Mouse (Mus musculus) MEL (cell line): ENCODE results near the gene Pbx3. TPM values are rescaled to one million over a fixed set of nuclear protein-coding genes. Genes with fewer than 3 reads are reported as not detected.

ENCODE experiments used
- DNase-seq: peaks from one replicate; pipeline ENCODE4 v3.0.0; 2011; ENCODE audit warnings: low read depth, low spot score
- H3K27ac ChIP-seq: 2 replicates; pipeline ENCODE4 v1.5.1; 2012; ENCODE audit warnings: low read depth, mild to moderate bottlenecking, control low read depth, low read length, moderate library complexity; ENCODE audit not compliant: control insufficient read depth
- H3K27me3 ChIP-seq, 2 experiments: fragments of 150-350 bp in 1 of 2; sonication (generic) in 1 of 2; 2 replicates each; pipeline ENCODE4 v1.6.1; 2012; ENCODE audit warnings: low read length in 2 of 2, mild to moderate bottlenecking in 2 of 2, improper control_type of control experiment in 1 of 2, moderate library complexity in 1 of 2; ENCODE audit not compliant: insufficient read depth in 2 of 2, control insufficient read depth in 1 of 2
- H3K36me3 ChIP-seq, 2 experiments: 2 replicates each; pipeline ENCODE4 v1.6.1; 2012 to 2014; ENCODE audit warnings: low read length in 2 of 2, improper control_type of control experiment in 1 of 2, inconsistent platforms in 1 of 2, mild to moderate bottlenecking in 1 of 2; ENCODE audit not compliant: insufficient read depth in 2 of 2, control insufficient read depth in 1 of 2
- H3K4me1 ChIP-seq, 2 experiments: fragments of 150-350 bp in 1 of 2; sonication (generic) in 1 of 2; 2 replicates each; pipeline ENCODE4 v1.6.1; 2012; ENCODE audit warnings: low read length in 2 of 2, improper control_type of control experiment in 1 of 2, mild to moderate bottlenecking in 1 of 2; ENCODE audit not compliant: insufficient read depth in 2 of 2, control insufficient read depth in 1 of 2
- H3K4me3 ChIP-seq, 2 experiments: fragments of 150-350 bp in 1 of 2; sonication (generic) in 1 of 2; 2 replicates each; pipeline ENCODE4 v1.5.1; 2012; ENCODE audit warnings: low read depth in 2 of 2, low read length in 2 of 2, mild to moderate bottlenecking in 2 of 2, moderate library complexity in 2 of 2, control low read depth in 1 of 2, improper control_type of control experiment in 1 of 2; ENCODE audit not compliant: control insufficient read depth in 1 of 2, insufficient read depth in 1 of 2
- H3K79me2 ChIP-seq: 2 replicates; pipeline ENCODE4 v1.6.1; 2012; ENCODE audit warnings: mild to moderate bottlenecking, low read length, moderate library complexity; ENCODE audit not compliant: control insufficient read depth, poor library complexity, insufficient read depth
- H3K9ac ChIP-seq: 2 replicates; pipeline ENCODE4 v1.6.1; 2012; ENCODE audit warnings: low read depth, mild to moderate bottlenecking, control low read depth, low read length, moderate library complexity; ENCODE audit not compliant: control insufficient read depth, poor library complexity, severe bottlenecking
- H3K9me3 ChIP-seq: fragments of 150-350 bp; sonication (generic); replicated peaks from 2 replicates; pipeline ENCODE4 v1.6.1; 2012; ENCODE audit warnings: mild to moderate bottlenecking, low read length, improper control_type of control experiment, moderate library complexity; ENCODE audit not compliant: insufficient read depth
- CTCF ChIP-seq, 3 experiments: IDR thresholded peaks in 2 of 3; conservative IDR thresholded peaks in 1 of 3; 2 replicates each; pipeline ENCODE4 v1.5.1; 2011 to 2012; ENCODE audit warnings: low read length in 3 of 3, low read depth in 2 of 3, mild to moderate bottlenecking in 2 of 3, improper control_type of control experiment in 1 of 3, inconsistent platforms in 1 of 3, mixed read lengths in 1 of 3, moderate library complexity in 1 of 3; ENCODE audit not compliant: control insufficient read depth in 1 of 3, insufficient read depth in 1 of 3, poor library complexity in 1 of 3, severe bottlenecking in 1 of 3
- E2F4 ChIP-seq: IDR thresholded peaks from 2 replicates; pipeline ENCODE4 v1.6.1; 2011; ENCODE audit warnings: low read depth, low read length, improper control_type of control experiment, borderline replicate concordance
- ETS1 ChIP-seq: IDR thresholded peaks from 2 replicates; pipeline ENCODE4 v1.6.1; 2012; ENCODE audit warnings: low read depth, mild to moderate bottlenecking, inconsistent platforms, low read length, improper control_type of control experiment, moderate library complexity
- GABPA ChIP-seq: IDR thresholded peaks from 2 replicates; pipeline ENCODE4 v1.6.1; 2012; ENCODE audit warnings: low read depth, mild to moderate bottlenecking, inconsistent platforms, low read length, improper control_type of control experiment, moderate library complexity
- GATA1 ChIP-seq: IDR thresholded peaks from 2 replicates; pipeline ENCODE4 v1.6.1; 2011; ENCODE audit warnings: low read depth, low read length, improper control_type of control experiment
- MAZ ChIP-seq: IDR thresholded peaks from 2 replicates; pipeline ENCODE4 v1.6.1; 2012; ENCODE audit warnings: low read depth, mild to moderate bottlenecking, inconsistent platforms, low read length, improper control_type of control experiment
- MEF2A ChIP-seq: IDR thresholded peaks from 2 replicates; pipeline ENCODE4 v1.6.1; 2014; ENCODE audit warnings: low read depth, mild to moderate bottlenecking, inconsistent platforms, low read length, improper control_type of control experiment; ENCODE audit not compliant: poor library complexity, insufficient replicate concordance, severe bottlenecking; ENCODE audit errors: extremely low read depth
- MXI1 ChIP-seq: IDR thresholded peaks from 2 replicates; pipeline ENCODE4 v1.6.1; 2011; ENCODE audit warnings: mild to moderate bottlenecking, low read depth, low read length, improper control_type of control experiment
- RAD21 ChIP-seq: IDR thresholded peaks from 2 replicates; pipeline ENCODE4 v1.6.1; 2011; ENCODE audit warnings: mild to moderate bottlenecking, low read depth, low read length, improper control_type of control experiment
- RCOR1 ChIP-seq: IDR thresholded peaks from 2 replicates; pipeline ENCODE4 v1.6.1; 2012; ENCODE audit warnings: low read depth, mild to moderate bottlenecking, inconsistent platforms, low read length, improper control_type of control experiment
- TCF12 ChIP-seq: IDR thresholded peaks from 2 replicates; pipeline ENCODE4 v1.6.1; 2014; ENCODE audit warnings: low read depth, mild to moderate bottlenecking, inconsistent platforms, low read length, improper control_type of control experiment, moderate library complexity
- UBTF ChIP-seq: IDR thresholded peaks from 2 replicates; pipeline ENCODE4 v1.6.1; 2012; ENCODE audit warnings: low read depth, mild to moderate bottlenecking, inconsistent platforms, low read length, improper control_type of control experiment, moderate library complexity, borderline replicate concordance; ENCODE audit not compliant: insufficient read depth
- USF2 ChIP-seq, 2 experiments: IDR thresholded peaks; 2 replicates each; pipeline ENCODE4 v1.6.1; 2011 to 2012; ENCODE audit warnings: improper control_type of control experiment in 2 of 2, low read length in 2 of 2, borderline replicate concordance in 1 of 2, inconsistent platforms in 1 of 2, low read depth in 1 of 2, mild to moderate bottlenecking in 1 of 2; ENCODE audit not compliant: insufficient read depth in 1 of 2
- ZC3H11A ChIP-seq: IDR thresholded peaks from 2 replicates; pipeline ENCODE4 v1.6.1; 2012; ENCODE audit warnings: low read depth, mild to moderate bottlenecking, inconsistent platforms, low read length, improper control_type of control experiment
- ZKSCAN1 ChIP-seq: IDR thresholded peaks from 2 replicates; pipeline ENCODE4 v1.6.1; 2012; ENCODE audit warnings: low read depth, mild to moderate bottlenecking, inconsistent platforms, low read length, improper control_type of control experiment, moderate library complexity
- ZNF384 ChIP-seq: IDR thresholded peaks from 2 replicates; pipeline ENCODE4 v1.6.1; 2012; ENCODE audit warnings: low read depth, mild to moderate bottlenecking, inconsistent platforms, low read length, improper control_type of control experiment
- polyA plus RNA-seq, 2 experiments: library from polyadenylated mRNA; stranded (reverse) in 1 of 2; unstranded in 1 of 2; fragments of >175 nt in 1 of 2; fragments of >200 nt in 1 of 2; gene quantifications; 2 replicates each; pipeline versions ENCODE4 v1.2.1 to v1.2.4; 2012; ENCODE audit warnings: low replicate concordance in 2 of 2, low read depth in 1 of 2; ENCODE audit not compliant: insufficient read length in 2 of 2, insufficient read depth in 1 of 2, missing spikeins in 1 of 2
- total RNA-seq: library from RNA; depleted of rRNA; stranded (reverse); fragments of 300-350 nt; gene quantifications from 2 replicates; pipeline ENCODE4 v1.2.3, GENCODE M21; 2012

The Pbx3 gene
- total and polyA plus RNA-seq, 3 experiments = 10.1 to 22.4 TPM; not detected in 1

- H3K36me3 ChIP-seq = no peaks in the 10 kb centered on the region
- no peaks in the 10 kb centered on the region for H3K4me1 ChIP-seq
- no peaks in the 10 kb centered on the region for H3K9me3 ChIP-seq
- no peak overlapping the region for H3K9ac ChIP-seq
- no peak for TF ChIP-seq CTCF (IDR thresholded peaks at IDR 0.05 in 2 of 3, conservative IDR thresholded peaks at IDR 0.05 in 1 of 3; ENCODE audit: control insufficient read depth in 1 of 3, insufficient read depth in 1 of 3, low read depth in 2 of 3, low read length in 3 of 3, poor library complexity in 1 of 3, severe bottlenecking in 1 of 3)
- TF ChIP-seq UBTF = no peak
- TF ChIP-seq RCOR1 = no peak
- TF ChIP-seq ZNF384 = no peak
- TF ChIP-seq RAD21 = no peak
- no peaks in the 10 kb centered on the region for H3K79me2 ChIP-seq
- peaks cover 0 to 8% of the 10 kb centered on the region in 2 experiments; a peak in 1 of 4 replicates for H3K27me3 ChIP-seq
- no peak overlapping the region for H3K27ac ChIP-seq
- no peak overlapping the region for H3K4me3 ChIP-seq
- no peak for DNase-seq
These were observed 218.1 kb downstream of the Pbx3 start for GRCm38 (mm10) chr2:34154833-34155232.

GRCm38 (mm10) chr2:34153336-34153735, 219.6 kb downstream of the Pbx3 start:
- Histone ChIP-seq H3K9ac (no peak overlapping the region), H3K27me3 (peaks cover 0 to 6% of the 10 kb centered on the region in 2 experiments; a peak in 1 of 4 replicates), H3K4me1 (no peaks in the 10 kb centered on the region), H3K27ac (no peak overlapping the region), H3K9me3 (no peaks in the 10 kb centered on the region), H3K36me3 (no peaks in the 10 kb centered on the region), H3K79me2 (no peaks in the 10 kb centered on the region), H3K4me3 (no peak overlapping the region)
- no peak for TF ChIP-seq ZNF384
- no peak for TF ChIP-seq MEF2A
- no peak for TF ChIP-seq MXI1
- no peak for TF ChIP-seq E2F4
- TF ChIP-seq GABPA = no peak
- DNase-seq = no peak

GRCm38 (mm10) chr2:34150560-34150959, 222.4 kb downstream of the Pbx3 start:
- Histone ChIP-seq H3K4me3 (no peak overlapping the region), H3K27me3 (peaks cover 0 to 6% of the 10 kb centered on the region in 2 experiments; a peak in 1 of 4 replicates), H3K36me3 (no peaks in the 10 kb centered on the region), H3K4me1 (no peaks in the 10 kb centered on the region), H3K9ac (no peak overlapping the region), H3K27ac (no peak overlapping the region), H3K9me3 (no peaks in the 10 kb centered on the region), H3K79me2 (no peaks in the 10 kb centered on the region)
- DNase-seq = no peak
- TF ChIP-seq ZKSCAN1 (no peak), E2F4 (no peak), GATA1 (no peak), ZC3H11A (no peak), MAZ (no peak), TCF12 (no peak), ETS1 (no peak), USF2 (IDR thresholded peaks at IDR 0.05; ENCODE audit: borderline replicate concordance in 1 of 2, insufficient read depth in 1 of 2, low read depth in 1 of 2, low read length in 2 of 2) (no peak), GABPA (no peak)
